26 mouse cellular contexts compared by ENCODE assay signal in the genomic region with DNA sequence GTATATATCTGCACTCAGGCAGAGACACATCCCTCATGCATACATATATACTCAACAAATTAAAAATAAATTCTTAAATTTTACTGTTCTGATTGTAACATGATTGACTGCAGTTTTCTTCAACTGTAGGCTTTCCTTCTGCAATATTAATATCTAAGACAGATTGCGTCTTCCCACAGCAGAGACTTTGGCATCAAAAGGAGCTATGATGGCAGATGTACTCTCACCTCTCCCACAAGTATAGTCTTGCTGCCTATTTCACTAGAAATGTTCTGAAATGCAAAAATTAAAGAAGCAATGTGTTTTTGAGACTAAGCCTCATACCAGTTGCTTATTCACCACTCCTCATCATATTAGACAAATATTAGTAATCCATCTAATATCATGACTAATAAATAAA.
DNase-seq lines count a peak whose midpoint lies in the region; ATAC-seq and TF ChIP-seq lines count a peak whose summit lies in the region.
"Had no signal": no experiment of that assay in that cellular context is flagged by ENCODE, and none has a peak within 500 bp of the region (broad histone marks: within the 10 kb centered on the region; RNA-seq: fewer than 3 reads in every experiment).

No protein-coding gene starts in this region.

- no peaks in the 10 kb centered on the region for H3K9me3 ChIP-seq in forebrain, postnatal 0 days (ENCODE audit: low read length)
- H3K9me3 ChIP-seq in forebrain, embryonic 11.5 days (ENCODE audit: control insufficient read depth, low read length), result no peaks in the 10 kb centered on the region
- H3K9me3 ChIP-seq: embryonic facial prominence, embryonic 10.5 days; heart, embryonic 15.5 days; hindbrain, embryonic 13.5 days; limb, embryonic 10.5 days; liver, embryonic 15.5 days; lung, embryonic 15.5 days; neural tube, embryonic 13.5 days had no signal

- no peaks in the 10 kb centered on the region for H3K4me1 ChIP-seq in forebrain, postnatal 0 days (ENCODE audit: insufficient read depth)
- H3K4me1 ChIP-seq in forebrain, embryonic 11.5 days (replicated peaks; ENCODE audit: control insufficient read depth, insufficient read depth, low read length), result no peaks in the 10 kb centered on the region
- H3K4me1 ChIP-seq: embryonic facial prominence, embryonic 10.5 days; heart, embryonic 15.5 days; hindbrain, embryonic 13.5 days; limb, embryonic 10.5 days; liver, embryonic 15.5 days; lung, embryonic 15.5 days; neural tube, embryonic 13.5 days had no signal

- DNase-seq in forebrain, postnatal 0 days, result peak; percentile 10
- DNase-seq in forebrain, embryonic 11.5 days (ENCODE audit: low spot score), result no peak
- peak; percentile 15 to 58 for DNase-seq in layer of hippocampus, adult 2 months (ENCODE audit: low spot score in 2 of 2)
- no peak for DNase-seq in layer of hippocampus, postnatal 10 days (ENCODE audit: low spot score in 2 of 2)
- peak; percentile 12 to 16 for DNase-seq in layer of hippocampus, adult 8-10 months (ENCODE audit: low spot score in 2 of 2)
- DNase-seq in left cerebral cortex, postnatal 14 days (ENCODE audit: low spot score in 2 of 2), result peak; percentile 23 to 63
- no peak for DNase-seq in gastrocnemius, adult 2 months
- no peak for DNase-seq in spleen, postnatal 36 days (ENCODE audit: low spot score in 2 of 2)
- DNase-seq: adrenal gland, postnatal 14 days; cerebellum, adult 9-10 months; heart, postnatal 36 days; kidney, adult 11 months; liver; lung, postnatal 4 days; retina, postnatal 1 day had no signal

- TF ChIP-seq CTCF in forebrain, postnatal 0 days (IDR thresholded peaks at IDR 0.05; ENCODE audit: low read depth), result no peak
- TF ChIP-seq CTCF in layer of hippocampus, adult 2 months (conservative IDR thresholded peaks at IDR 0.05), result no peak
- no peak for TF ChIP-seq CTCF in gastrocnemius, adult 2 months (IDR thresholded peaks at IDR 0.05)

- ATAC-seq in forebrain, postnatal 0 days, result no peak; the same call in 1 of the 2 replicates
- no peak for ATAC-seq in forebrain, embryonic 11.5 days (replicated peaks; ENCODE audit: low FRiP score)
- ATAC-seq: midbrain, embryonic 16.5 days had no signal

- no peaks in the 10 kb centered on the region for H3K27me3 ChIP-seq in forebrain, postnatal 0 days (ENCODE audit: insufficient read depth, low read length)
- no peaks in the 10 kb centered on the region for H3K27me3 ChIP-seq in forebrain, embryonic 11.5 days (ENCODE audit: control insufficient read depth, insufficient read depth, low read length)
- H3K27me3 ChIP-seq: heart, embryonic 15.5 days; hindbrain, embryonic 13.5 days; liver, embryonic 15.5 days; lung, embryonic 15.5 days; neural tube, embryonic 13.5 days had no signal

- no peak overlapping the region for H3K4me3 ChIP-seq in forebrain, postnatal 0 days (ENCODE audit: low read depth, low read length)
- no peak overlapping the region for H3K4me3 ChIP-seq in forebrain, embryonic 11.5 days (ENCODE audit: low read depth, low read length)
- H3K4me3 ChIP-seq in layer of hippocampus, adult 2 months, result no peak overlapping the region
- H3K4me3 ChIP-seq in gastrocnemius, adult 2 months, result no peak overlapping the region
- H3K4me3 ChIP-seq: embryonic facial prominence, embryonic 10.5 days; heart, embryonic 15.5 days; hindbrain, embryonic 13.5 days; limb, embryonic 10.5 days; liver, embryonic 15.5 days; lung, embryonic 15.5 days; myocyte; neural tube, embryonic 13.5 days had no signal

- H3K27ac ChIP-seq in forebrain, postnatal 0 days (ENCODE audit: low read depth, low read length), result no peak overlapping the region
- no peak overlapping the region for H3K27ac ChIP-seq in forebrain, embryonic 11.5 days (ENCODE audit: low read depth, low read length)
- H3K27ac ChIP-seq in layer of hippocampus, adult 2 months, result peak overlapping the region; percentile 62; the same call in 1 of the 2 replicates
- H3K27ac ChIP-seq in gastrocnemius, adult 2 months, result no peak overlapping the region
- H3K27ac ChIP-seq: embryonic facial prominence, embryonic 10.5 days; heart, embryonic 15.5 days; hindbrain, embryonic 13.5 days; kidney, postnatal 0 days; limb, embryonic 10.5 days; liver, embryonic 15.5 days; lung, embryonic 15.5 days; neural tube, embryonic 13.5 days; stomach, postnatal 0 days had no signal

- 73% methylated on average over 1 of the region's 1 CpGs for WGBS in forebrain, postnatal 0 days
- 97% methylated on average over 1 of the region's 1 CpGs for WGBS in forebrain, embryonic 11.5 days

- H3K4me2 ChIP-seq in forebrain, postnatal 0 days (ENCODE audit: low read depth), result no peak overlapping the region
- H3K4me2 ChIP-seq in forebrain, embryonic 11.5 days (ENCODE audit: low read depth, low read length, severe bottlenecking), result no peak overlapping the region
- H3K4me2 ChIP-seq: heart, embryonic 15.5 days; hindbrain, embryonic 13.5 days; liver, embryonic 15.5 days; lung, embryonic 15.5 days; neural tube, embryonic 13.5 days had no signal

- intact Hi-C loops in left cerebral cortex, postnatal 14 days (cut with DNase I), result no loop called here
- intact Hi-C loops in gastrocnemius, adult 2 months (cut with DNase I), result no loop called here

- no peak overlapping the region for H3K9ac ChIP-seq in forebrain, postnatal 0 days
- H3K9ac ChIP-seq in forebrain, embryonic 11.5 days (ENCODE audit: low read length), result no peak overlapping the region
- H3K9ac ChIP-seq: heart, embryonic 15.5 days; hindbrain, embryonic 13.5 days; liver, embryonic 15.5 days; lung, embryonic 15.5 days; neural tube, embryonic 13.5 days had no signal

- H3K36me3 ChIP-seq in forebrain, postnatal 0 days (ENCODE audit: insufficient read depth), result no peaks in the 10 kb centered on the region
- no peaks in the 10 kb centered on the region for H3K36me3 ChIP-seq in forebrain, embryonic 11.5 days (ENCODE audit: control insufficient read depth, insufficient read depth, low read length)
- H3K36me3 ChIP-seq: embryonic facial prominence, embryonic 10.5 days; heart, embryonic 15.5 days; hindbrain, embryonic 13.5 days; limb, embryonic 10.5 days; liver, embryonic 15.5 days; lung, embryonic 15.5 days; neural tube, embryonic 13.5 days had no signal

Comparison
In these comparisons a context has a peak if more than half of its experiments do, and no peak if none do; other contexts are left out.
1. DNase-seq: peak in forebrain, postnatal 0 days (single experiment), layer of hippocampus, adult 2 months (2 of 2), layer of hippocampus, adult 8-10 months (2 of 2) and left cerebral cortex, postnatal 14 days (2 of 2); none in forebrain, embryonic 11.5 days (single experiment), layer of hippocampus, postnatal 10 days (0 of 2), gastrocnemius, adult 2 months (single experiment) and spleen, postnatal 36 days (0 of 2).